Mouse (Mus musculus): ENCODE measurements around the gene 0610009B22Rik.

GRCm38 (mm10) chr11:51670846-51671245 is 17.8 kb downstream of the 0610009B22Rik start:
- TF ChIP-seq CTCF (IDR thresholded peaks at IDR 0.05; ENCODE audit: low read depth, low read length) = no peak
- TF ChIP-seq EP300 (IDR thresholded peaks at IDR 0.05; ENCODE audit: insufficient read depth, low read depth, low read length) = no peak

Data from ES-Bruce4 (cell line).